Mouse (Mus musculus) limb, embryonic 14.5 days (tissue): Measurements from ENCODE around the gene Slco2b1. TPM values are rescaled to one million over a fixed set of nuclear protein-coding genes. Genes with fewer than 3 reads are reported as not detected.

Experiments
- ATAC-seq: fragments of 200-750 bp; cut with Nextera tagmentation; 2 replicates; pipeline ENCODE4 v1.8.0; 2017; ENCODE audit warnings: low read depth, moderate number of reproducible peaks, moderate TSS enrichment; ENCODE audit not compliant: low FRiP score
- DNase-seq: peaks from one replicate; pipeline ENCODE4 v3.0.0-alpha.2; 2015; ENCODE audit warnings: low spot score
- H3K27ac ChIP-seq: fragments of 300-500 bp; sonication (generic); replicated peaks from 2 replicates; pipeline ENCODE4 v1.5.1; 2014; ENCODE audit warnings: low read depth, mild to moderate bottlenecking, low read length, moderate library complexity, mixed read lengths
- H3K27me3 ChIP-seq: fragments of 300-500 bp; sonication (generic); 2 replicates; pipeline ENCODE4 v1.6.1; 2014; ENCODE audit warnings: low read length, mixed read lengths; ENCODE audit not compliant: control insufficient read depth, insufficient read depth
- H3K36me3 ChIP-seq: fragments of 300-500 bp; sonication (generic); 2 replicates; pipeline ENCODE4 v1.6.1; 2014; ENCODE audit warnings: mild to moderate bottlenecking, low read length, moderate library complexity, mixed read lengths; ENCODE audit not compliant: control insufficient read depth, insufficient read depth
- H3K4me1 ChIP-seq: fragments of 300-500 bp; sonication (generic); 2 replicates; pipeline ENCODE4 v1.6.1; 2014; ENCODE audit warnings: antibody characterized with exemption, low read length, mixed read lengths; ENCODE audit not compliant: control insufficient read depth, insufficient read depth
- H3K4me2 ChIP-seq: fragments of 300-500 bp; sonication (generic); replicated peaks from 2 replicates; pipeline ENCODE4 v1.6.1; 2014; ENCODE audit warnings: low read depth, mild to moderate bottlenecking, low read length, moderate library complexity; ENCODE audit not compliant: severe bottlenecking
- H3K4me3 ChIP-seq: fragments of 300-500 bp; sonication (generic); replicated peaks from 2 replicates; pipeline ENCODE4 v1.5.1; 2014; ENCODE audit warnings: low read length
- H3K9ac ChIP-seq: fragments of 300-500 bp; sonication (generic); 2 replicates; pipeline ENCODE4 v1.6.1; 2014; ENCODE audit warnings: mild to moderate bottlenecking, low read depth, low read length, moderate library complexity; ENCODE audit not compliant: severe bottlenecking
- H3K9me3 ChIP-seq: fragments of 300-500 bp; sonication (generic); 2 replicates; pipeline ENCODE4 v1.6.1; 2016; ENCODE audit warnings: low read length; ENCODE audit not compliant: control insufficient read depth
- POLR2A ChIP-seq: fragments of 200-500 bp; IDR thresholded peaks from 2 replicates; pipeline ENCODE4 v1.8.0; 2012; ENCODE audit warnings: inconsistent platforms, mild to moderate bottlenecking, moderate library complexity, borderline replicate concordance; ENCODE audit not compliant: insufficient read depth, insufficient read length; ENCODE audit errors: extremely low read depth
- WGBS: fragments of 180-500 bp; shearing (Covaris S2); extraction: QIAGEN DNeasy Blood & Tissue Kit; methylation state at CpG from one replicate; pipeline ENCODE4 v1.1.7; 2014; 5-methylcytosine and 5-hydroxymethylcytosine counted together
- polyA plus RNA-seq, 2 experiments: library from polyadenylated mRNA; depleted of rRNA in 1 of 2; stranded (reverse) in 1 of 2; unstranded in 1 of 2; fragments of >200 nt; fragmentation: Nextera tagmentation in 1 of 2; extraction: Ambion mirVana in 1 of 2; gene quantifications; 2 replicates each; pipeline versions ENCODE4 v1.2.1 to v1.2.3; 2012 to 2014

Slco2b1 gene
- polyA plus RNA-seq, 2 experiments, result 3.2 to 4.7 TPM

GRCm38 (mm10) chr7:99618860-99619259, 92.3 kb downstream of the Slco2b1 start:
- TF ChIP-seq POLR2A, result no peak
- H3K27ac ChIP-seq, result no peak overlapping the region
- DNase-seq, result peak; percentile 22
- ATAC-seq, result no peak
- peaks cover 4% of the 10 kb centered on the region; the same call in 1 of the 2 replicates for H3K27me3 ChIP-seq
- no peak overlapping the region for H3K4me3 ChIP-seq
- no peak overlapping the region for H3K4me2 ChIP-seq
- H3K36me3 ChIP-seq, result no peaks in the 10 kb centered on the region
- no peaks in the 10 kb centered on the region for H3K4me1 ChIP-seq
- 10% methylated on average over 3 of the region's 3 CpGs for WGBS
- H3K9me3 ChIP-seq, result no peaks in the 10 kb centered on the region
- H3K9ac ChIP-seq, result no peak overlapping the region

GRCm38 (mm10) chr7:99618264-99618663, 92.9 kb downstream of the Slco2b1 start:
- ATAC-seq (no peak), DNase-seq (no peak)
- no peak overlapping the region for H3K9ac ChIP-seq
- no peaks in the 10 kb centered on the region for H3K36me3 ChIP-seq
- H3K4me1 ChIP-seq, result no peaks in the 10 kb centered on the region
- WGBS, result 58% methylated on average over 2 of the region's 2 CpGs
- no peak for TF ChIP-seq POLR2A
- no peak overlapping the region for H3K4me3 ChIP-seq
- H3K4me2 ChIP-seq, result no peak overlapping the region
- H3K9me3 ChIP-seq, result no peaks in the 10 kb centered on the region
- no peak overlapping the region for H3K27ac ChIP-seq
- no peaks in the 10 kb centered on the region; the same call in 1 of the 2 replicates for H3K27me3 ChIP-seq

Other genes with a start within 250 kb of the Slco2b1 start
- 1.3 and 1.5 TPM in 2 replicates for gene Klhl35, start 245.3 kb downstream of the Slco2b1 start, polyA plus RNA-seq (2012; rRNA removed)
- gene Klhl35, start 245.3 kb downstream of the Slco2b1 start, polyA plus RNA-seq (2014; fragmentation: Nextera tagmentation; extraction: Ambion mirVana), result 1.5 and 1.8 TPM in 2 replicates
- 1,060 and 1,221 TPM in 2 replicates for gene Rps3, start 227.6 kb downstream of the Slco2b1 start, polyA plus RNA-seq (2012; rRNA removed)
- 903 and 945 TPM in 2 replicates for gene Rps3, start 227.6 kb downstream of the Slco2b1 start, polyA plus RNA-seq (2014; fragmentation: Nextera tagmentation; extraction: Ambion mirVana)
- 26.3 and 26.8 TPM in 2 replicates for gene Arrb1, start 175.9 kb downstream of the Slco2b1 start, polyA plus RNA-seq (2012; rRNA removed)
- gene Arrb1, start 175.9 kb downstream of the Slco2b1 start, polyA plus RNA-seq (2014; fragmentation: Nextera tagmentation; extraction: Ambion mirVana), result 3.5 and 4.2 TPM in 2 replicates
- 0.73 and 0.86 TPM in 2 replicates for gene Tpbgl, start 84.2 kb downstream of the Slco2b1 start, polyA plus RNA-seq (2012; rRNA removed)
- 0.45 and 0.48 TPM in 2 replicates for gene Tpbgl, start 84.2 kb downstream of the Slco2b1 start, polyA plus RNA-seq (2014; fragmentation: Nextera tagmentation; extraction: Ambion mirVana)
- gene Olfr520, start 18.9 kb upstream of the Slco2b1 start, polyA plus RNA-seq (2012; rRNA removed), result 0.19 TPM in 1 of 2 replicates, not detected in the other
- gene Olfr520, start 18.9 kb upstream of the Slco2b1 start, polyA plus RNA-seq (2014; fragmentation: Nextera tagmentation; extraction: Ambion mirVana), result not detected in 2 replicates
- gene Olfr521, start 52.2 kb upstream of the Slco2b1 start, polyA plus RNA-seq (2012; rRNA removed), result not detected in 2 replicates
- gene Olfr521, start 52.2 kb upstream of the Slco2b1 start, polyA plus RNA-seq (2014; fragmentation: Nextera tagmentation; extraction: Ambion mirVana), result not detected in 2 replicates
- gene Neu3, start 117.1 kb upstream of the Slco2b1 start, polyA plus RNA-seq (2012; rRNA removed), result 3.2 TPM in 2 replicates
- 3.0 TPM in 2 replicates for gene Neu3, start 117.1 kb upstream of the Slco2b1 start, polyA plus RNA-seq (2014; fragmentation: Nextera tagmentation; extraction: Ambion mirVana)
- gene Xrra1, start 147.8 kb upstream of the Slco2b1 start, polyA plus RNA-seq (2012; rRNA removed), result 0.20 and 0.28 TPM in 2 replicates
- gene Xrra1, start 147.8 kb upstream of the Slco2b1 start, polyA plus RNA-seq (2014; fragmentation: Nextera tagmentation; extraction: Ambion mirVana), result 0.23 and 0.25 TPM in 2 replicates
- 95.1 and 115 TPM in 2 replicates for gene Spcs2, start 152.1 kb upstream of the Slco2b1 start, polyA plus RNA-seq (2012; rRNA removed)
- 293 and 301 TPM in 2 replicates for gene Spcs2, start 152.1 kb upstream of the Slco2b1 start, polyA plus RNA-seq (2014; fragmentation: Nextera tagmentation; extraction: Ambion mirVana)